Mouse (Mus musculus) T-helper 1 cell (primary cell): ENCODE data around the gene Cmss1.
"Not testable (repeated sequence)": the region's sequence is repeated elsewhere in the genome, so short reads cannot be mapped to it uniquely, and the experiment has no call there.

Source experiments
- in situ Hi-C: fragments of 300-600 bp; cut with MboI, MseI; formaldehyde crosslinking; loops from one replicate; pipeline ENCODE4 v1.15.1; 2025; ENCODE audit warnings: high pct_unique_total_duplicates

Cmss1 gene

GRCm38 (mm10) chr16:57396249-57396648 is 210.4 kb downstream of the Cmss1 start:
- in situ Hi-C loops: loop anchor here (5.0 kb wide), 1 partner anchor 104 kb away; the partner anchor contains the start of gene Tmem30c

GRCm38 (mm10) chr16:57393161-57393560 is 213.5 kb downstream of the Cmss1 start:
- in situ Hi-C loops: no loop called here

GRCm38 (mm10) chr16:57392461-57392860 is 214.2 kb downstream of the Cmss1 start:
- in situ Hi-C loops: no loop called here

GRCm38 (mm10) chr16:57391171-57391570 is 215.5 kb downstream of the Cmss1 start:
- in situ Hi-C loops: not testable (repeated sequence)

- in situ Hi-C loops: loop anchor here (10.0 kb wide), 1 partner anchor 705 kb away; no protein-coding TSS in a partner anchor
These were observed 217.0 kb downstream of the Cmss1 start for GRCm38 (mm10) chr16:57389566-57390251.

GRCm38 (mm10) chr16:57384274-57384673 is 222.4 kb downstream of the Cmss1 start:
- in situ Hi-C loops: loop anchor here (10.0 kb wide), 1 partner anchor 711 kb away; no protein-coding TSS in a partner anchor

- in situ Hi-C loops: loop anchor here (10.0 kb wide), 1 partner anchor 711 kb away; no protein-coding TSS in a partner anchor
These were observed 223.2 kb downstream of the Cmss1 start for GRCm38 (mm10) chr16:57383266-57383971.

- in situ Hi-C loops: no loop called here
These were observed 227.9 kb downstream of the Cmss1 start for GRCm38 (mm10) chr16:57378631-57379330.

- in situ Hi-C loops: no loop called here
These were observed 231.3 kb downstream of the Cmss1 start for GRCm38 (mm10) chr16:57375248-57375837.

- in situ Hi-C loops: no loop called here
These were observed 234.5 kb downstream of the Cmss1 start for GRCm38 (mm10) chr16:57372156-57372555.

GRCm38 (mm10) chr16:57369846-57370496 is 236.7 kb downstream of the Cmss1 start:
- in situ Hi-C loops: no loop called here

- in situ Hi-C loops: no loop called here
These were observed 239.5 kb downstream of the Cmss1 start for GRCm38 (mm10) chr16:57366941-57367694.

- in situ Hi-C loops: no loop called here
These were observed 240.5 kb downstream of the Cmss1 start for GRCm38 (mm10) chr16:57366141-57366540.

GRCm38 (mm10) chr16:57364498-57364897 is 242.2 kb downstream of the Cmss1 start:
- in situ Hi-C loops: loop anchor here (5.0 kb wide), 1 partner anchor 37 kb away; no protein-coding TSS in a partner anchor

- in situ Hi-C loops: loop anchor here (5.0 kb wide), 1 partner anchor 36 kb away; no protein-coding TSS in a partner anchor
These were observed 243.8 kb downstream of the Cmss1 start for GRCm38 (mm10) chr16:57362679-57363401.

GRCm38 (mm10) chr16:57360785-57361184 is 245.9 kb downstream of the Cmss1 start:
- in situ Hi-C loops: loop anchor here (5.0 kb wide), 1 partner anchor 33 kb away; no protein-coding TSS in a partner anchor

GRCm38 (mm10) chr16:57359251-57359650 is 247.4 kb downstream of the Cmss1 start:
- in situ Hi-C loops: no loop called here

GRCm38 (mm10) chr16:57357011-57357410 is 249.7 kb downstream of the Cmss1 start:
- in situ Hi-C loops: no loop called here

GRCm38 (mm10) chr16:57356454-57356853 is 250.2 kb downstream of the Cmss1 start:
- in situ Hi-C loops: no loop called here

GRCm38 (mm10) chr16:57353932-57354331 is 252.7 kb downstream of the Cmss1 start:
- in situ Hi-C loops: no loop called here
